Mouse (Mus musculus) layer of hippocampus, adult 6 months (tissue): ENCODE results near the gene Scap. TPM values are rescaled to one million over a fixed set of nuclear protein-coding genes. Genes with fewer than 3 reads are reported as not detected.

Experiments used
- long read RNA-seq, 2 experiments: library from polyadenylated mRNA; unstranded; transcript quantifications; one replicate each; pipeline ENCODE4 v2.0.0; 2019 to 2020
- polyA plus RNA-seq: library from polyadenylated mRNA; unstranded; fragments of <200 nt; fragmentation: Nextera tagmentation; gene quantifications from 2 replicates; pipeline ENCODE4 v1.2.3, GENCODE M21; 2021

The Scap gene
- polyA plus RNA-seq: 31.7 and 33.5 TPM in 2 replicates
- long read RNA-seq, experiment 1, full-length matches to known transcripts: 6 of 49 reads
- long read RNA-seq, experiment 1, partial matches to known transcripts: 34 of 49 reads
- long read RNA-seq, experiment 1, other reads (novel, unspliced or antisense): 9 of 49 reads
- long read RNA-seq, experiment 2, full-length matches to known transcripts: 110 of 242 reads
- long read RNA-seq, experiment 2, partial matches to known transcripts: 85 of 242 reads
- long read RNA-seq, experiment 2, other reads (novel, unspliced or antisense): 47 of 242 reads

GRCm38 (mm10) chr9:110333135-110333895 lies at the start of gene Scap:
Gene Scap (plus strand): TSS chr9:110333288.

DNA sequence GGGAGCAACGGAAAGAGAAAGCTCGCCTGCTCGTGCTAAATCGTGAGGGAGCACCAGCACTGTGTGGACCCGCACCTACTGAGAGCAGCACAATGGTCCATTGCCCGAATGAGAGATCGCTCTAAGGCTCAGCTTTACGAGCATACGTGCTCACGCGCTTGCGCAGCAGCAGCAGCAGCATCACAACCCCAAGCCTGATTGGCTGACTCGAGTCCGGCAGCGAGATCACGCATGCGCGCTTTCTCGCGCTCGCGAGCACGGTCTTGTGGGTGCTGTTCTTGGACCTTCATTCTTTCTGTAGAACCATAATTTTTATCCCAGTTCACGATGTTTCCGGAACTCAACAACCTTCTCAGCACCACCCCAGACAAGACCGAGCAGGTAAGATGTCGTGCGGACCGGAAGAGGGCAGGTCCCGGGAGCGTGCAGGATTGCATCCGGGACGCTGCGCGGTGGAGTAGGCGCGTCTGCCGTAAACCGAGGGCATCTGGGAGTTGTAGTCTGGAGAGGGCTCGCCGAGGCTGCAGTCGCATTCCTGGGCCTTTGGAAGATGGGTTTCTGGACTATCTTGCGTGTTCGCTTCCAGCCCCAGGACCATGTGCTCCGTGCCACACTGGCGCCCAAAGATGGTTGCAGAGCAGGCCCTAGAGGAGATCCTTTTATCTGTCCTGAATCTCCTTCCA lies 28.0 kb upstream of the Scap start, which contains the start of gene Elp6:
Elp6 (plus strand) TSS at position 205 of the 683 bp plus-strand sequence.

GRCm38 (mm10) chr9:110408099-110408773 lies 75.1 kb downstream of the Scap start, which contains the start of gene Ptpn23:
Gene Ptpn23 (minus strand): TSS chr9:110408213.

DNA sequence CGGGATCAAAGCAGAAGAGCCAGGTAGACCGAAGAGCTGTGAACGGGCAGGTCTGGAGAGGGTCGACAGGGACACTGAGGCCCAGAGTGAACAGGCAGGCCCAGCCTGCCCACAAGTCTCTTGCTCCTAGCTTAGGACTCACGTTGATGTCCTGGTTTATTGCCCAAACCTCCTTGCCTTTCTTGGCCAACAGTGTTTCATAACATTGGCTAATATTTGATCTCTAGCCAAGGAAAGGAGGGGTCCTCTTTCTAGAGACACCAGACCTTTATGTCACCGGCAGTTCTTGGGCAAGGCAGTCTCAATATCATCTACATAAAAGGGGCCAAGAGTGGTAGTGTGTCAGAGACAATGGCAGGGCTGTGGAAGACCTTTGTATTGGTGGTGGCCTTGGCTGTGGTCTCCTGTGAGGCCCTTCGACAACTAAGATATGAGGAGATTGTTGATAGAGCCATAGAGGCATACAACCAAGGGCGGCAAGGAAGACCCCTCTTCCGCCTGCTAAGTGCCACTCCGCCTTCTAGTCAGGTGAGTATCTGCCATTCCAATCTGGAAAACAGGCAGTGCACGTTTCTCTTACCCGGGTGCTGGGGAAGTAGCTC lies 86.5 kb downstream of the Scap start, which contains the start of gene Ngp:
Ngp (plus strand) TSS at position 237 of the 602 bp plus-strand sequence.

Other genes starting within 250 kb of the Scap start
- gene Smarcc1, start 215.6 kb upstream of the Scap start, polyA plus RNA-seq: 22.6 and 24.2 TPM in 2 replicates
- 109 and 137 TPM in 2 replicates for gene Dhx30, start 215.5 kb upstream of the Scap start, polyA plus RNA-seq
- gene Cspg5, start 89.5 kb upstream of the Scap start, polyA plus RNA-seq: 52.3 and 60.3 TPM in 2 replicates
- gene Elp6, start 28.1 kb upstream of the Scap start, polyA plus RNA-seq: 18.0 and 18.5 TPM in 2 replicates
- gene Ptpn23, start 74.9 kb downstream of the Scap start, polyA plus RNA-seq: 9.3 and 9.8 TPM in 2 replicates
- gene Ngp, start 86.5 kb downstream of the Scap start, polyA plus RNA-seq: not detected in 2 replicates
- gene Klhl18, start 143.4 kb downstream of the Scap start, polyA plus RNA-seq: 5.6 and 6.0 TPM in 2 replicates
- 2.5 and 3.2 TPM in 2 replicates for gene Kif9, start 143.7 kb downstream of the Scap start, polyA plus RNA-seq
- 8.0 TPM in 2 replicates for gene Setd2, start 199.3 kb downstream of the Scap start, polyA plus RNA-seq